Mouse (Mus musculus) CH12.LX (cell line): ENCODE data around the gene Kcnn3. TPM values are rescaled to one million over a fixed set of nuclear protein-coding genes. Genes with fewer than 3 reads are reported as not detected.

Experiments
- DNase-seq: peaks from one replicate; pipeline ENCODE4 v3.0.0-alpha.2; 2013; ENCODE audit errors: extremely low read depth
- H3K27ac ChIP-seq: 2 replicates; pipeline ENCODE4 v1.5.1; 2012; ENCODE audit warnings: low read depth, mild to moderate bottlenecking, control low read depth, moderate library complexity; ENCODE audit not compliant: insufficient read depth
- H3K27me3 ChIP-seq: replicated peaks from 2 replicates; pipeline ENCODE3; 2012; ENCODE audit warnings: inconsistent platforms
- H3K36me3 ChIP-seq, 2 experiments: replicated peaks in 1 of 2; 2 replicates each; pipeline versions ENCODE3 to v1.6.1; 2012; ENCODE audit warnings: inconsistent platforms in 1 of 2, low read length in 1 of 2, mild to moderate bottlenecking in 1 of 2, mixed read lengths in 1 of 2, moderate library complexity in 1 of 2; ENCODE audit not compliant: control insufficient read depth in 1 of 2, insufficient read depth in 1 of 2
- H3K4me1 ChIP-seq, 2 experiments: 2 replicates each; pipeline ENCODE4 v1.6.1; 2012; ENCODE audit warnings: inconsistent platforms in 1 of 2, moderate library complexity in 1 of 2; ENCODE audit not compliant: insufficient read depth in 2 of 2, control insufficient read depth in 1 of 2
- H3K4me2 ChIP-seq: 2 replicates; pipeline ENCODE4 v1.6.1; 2012; ENCODE audit warnings: low read depth, mild to moderate bottlenecking, control low read depth; ENCODE audit not compliant: poor library complexity, insufficient read depth, severe bottlenecking
- H3K4me3 ChIP-seq, 3 experiments: fragments of 150-350 bp in 1 of 3; sonication (generic) in 1 of 3; replicated peaks in 1 of 3; 2 replicates each; pipeline versions ENCODE3 to v1.5.1; 2011 to 2012; ENCODE audit warnings: low read depth in 2 of 3, low read length in 2 of 3, mild to moderate bottlenecking in 2 of 3, moderate library complexity in 2 of 3, control low read depth in 1 of 3, improper control_type of control experiment in 1 of 3, inconsistent platforms in 1 of 3, mixed read lengths in 1 of 3; ENCODE audit not compliant: poor library complexity in 1 of 3
- H3K79me2 ChIP-seq: replicated peaks from 2 replicates; pipeline ENCODE4 v1.6.1; 2012; ENCODE audit warnings: mild to moderate bottlenecking, moderate library complexity; ENCODE audit not compliant: control insufficient read depth, poor library complexity, insufficient read depth, severe bottlenecking; ENCODE audit errors: extremely low read depth
- H3K9ac ChIP-seq: 2 replicates; pipeline ENCODE4 v1.6.1; 2012; ENCODE audit warnings: low read depth, mild to moderate bottlenecking, control low read depth, moderate library complexity; ENCODE audit not compliant: insufficient read depth
- H3K9me3 ChIP-seq: replicated peaks from 2 replicates; pipeline ENCODE3; 2012; ENCODE audit warnings: low read length, inconsistent platforms, mixed read lengths
- CHD2 ChIP-seq: IDR thresholded peaks from 2 replicates; pipeline ENCODE4 v1.6.1; 2011; ENCODE audit warnings: low read length, improper control_type of control experiment
- CTCF ChIP-seq, 2 experiments: IDR thresholded peaks in 1 of 2; conservative IDR thresholded peaks in 1 of 2; 2 replicates each; pipeline ENCODE4 v1.5.1; 2011 to 2012; ENCODE audit warnings: low read depth in 2 of 2, low read length in 2 of 2, improper control_type of control experiment in 1 of 2, inconsistent platforms in 1 of 2, mild to moderate bottlenecking in 1 of 2, moderate library complexity in 1 of 2
- E2F4 ChIP-seq: IDR thresholded peaks from 2 replicates; pipeline ENCODE4 v1.6.1; 2011; ENCODE audit warnings: low read depth, low read length, improper control_type of control experiment; ENCODE audit not compliant: insufficient replicate concordance
- ELF1 ChIP-seq: IDR thresholded peaks from 2 replicates; pipeline ENCODE4 v1.6.1; 2014; ENCODE audit warnings: low read depth, mild to moderate bottlenecking, inconsistent platforms, low read length, improper control_type of control experiment
- EP300 ChIP-seq: IDR thresholded peaks from 2 replicates; pipeline ENCODE4 v1.6.1; 2011; ENCODE audit warnings: low read length, improper control_type of control experiment
- ETS1 ChIP-seq: conservative IDR thresholded peaks from 2 replicates; pipeline ENCODE4 v1.6.1; 2012; ENCODE audit warnings: low read depth, mild to moderate bottlenecking, inconsistent platforms, low read length, improper control_type of control experiment, moderate library complexity
- IRF4 ChIP-seq: IDR thresholded peaks from 2 replicates; pipeline ENCODE4 v1.6.1; 2014; ENCODE audit warnings: low read depth, mild to moderate bottlenecking, inconsistent platforms, low read length, improper control_type of control experiment
- JUND ChIP-seq: conservative IDR thresholded peaks from 2 replicates; pipeline ENCODE4 v1.6.1; 2011; ENCODE audit warnings: low read depth, low read length, improper control_type of control experiment
- MXI1 ChIP-seq: IDR thresholded peaks from 2 replicates; pipeline ENCODE4 v1.6.1; 2011; ENCODE audit warnings: mild to moderate bottlenecking, low read depth, low read length, improper control_type of control experiment
- NRF1 ChIP-seq: IDR thresholded peaks from 2 replicates; pipeline ENCODE4 v1.6.1; 2014; ENCODE audit warnings: low read depth, mild to moderate bottlenecking, inconsistent platforms, low read length, improper control_type of control experiment, moderate library complexity
- PAX5 ChIP-seq: IDR thresholded peaks from 2 replicates; pipeline ENCODE4 v1.6.1; 2012; ENCODE audit warnings: low read length, inconsistent platforms, mixed read lengths
- POLR2AphosphoS2 ChIP-seq: IDR thresholded peaks from 2 replicates; pipeline ENCODE4 v1.6.1; 2011; ENCODE audit warnings: low read depth, low read length, improper control_type of control experiment
- RCOR1 ChIP-seq: conservative IDR thresholded peaks from 2 replicates; pipeline ENCODE4 v1.6.1; 2012; ENCODE audit warnings: low read depth, mild to moderate bottlenecking, inconsistent platforms, low read length, improper control_type of control experiment
- SIN3A ChIP-seq: IDR thresholded peaks from 2 replicates; pipeline ENCODE4 v1.6.1; 2012; ENCODE audit warnings: low read length, improper control_type of control experiment, inconsistent platforms
- TBP ChIP-seq: conservative IDR thresholded peaks from 2 replicates; pipeline ENCODE4 v1.6.1; 2011; ENCODE audit warnings: low read depth, low read length, improper control_type of control experiment
- UBTF ChIP-seq: IDR thresholded peaks from 2 replicates; pipeline ENCODE4 v1.6.1; 2012; ENCODE audit warnings: low read depth, mild to moderate bottlenecking, inconsistent platforms, low read length, improper control_type of control experiment, moderate library complexity
- USF1 ChIP-seq: IDR thresholded peaks from 2 replicates; pipeline ENCODE4 v1.6.1; 2014; ENCODE audit warnings: low read depth, mild to moderate bottlenecking, inconsistent platforms, low read length, improper control_type of control experiment
- ZC3H11A ChIP-seq: IDR thresholded peaks from 2 replicates; pipeline ENCODE4 v1.6.1; 2012; ENCODE audit warnings: low read depth, mild to moderate bottlenecking, inconsistent platforms, low read length, improper control_type of control experiment
- ZKSCAN1 ChIP-seq: IDR thresholded peaks from 2 replicates; pipeline ENCODE4 v1.6.1; 2012; ENCODE audit warnings: low read depth, inconsistent platforms, low read length, improper control_type of control experiment, borderline replicate concordance
- ZNF384 ChIP-seq: IDR thresholded peaks from 2 replicates; pipeline ENCODE4 v1.6.1; 2012; ENCODE audit warnings: low read depth, low read length, improper control_type of control experiment, inconsistent platforms
- dilution Hi-C: fragments of 300-500 bp; cut with MboI; formaldehyde crosslinking; loops from 2 replicates; pipeline ENCODE4 v1.14.3; 2020; ENCODE audit warnings: low sequenced_read_pairs; ENCODE audit not compliant: extremely low pct_unique_long_range_greater_than_20kb, extremely low pct_ligation_motif_present
- in situ Hi-C: fragments of 300-500 bp; cut with MboI; formaldehyde crosslinking; loops from 3 replicates; pipeline ENCODE4 v1.14.3; 2019; ENCODE audit warnings: low sequenced_read_pairs, low pct_ligation_motif_present, low pct_unique_long_range_greater_than_20kb, mixed read lengths
- polyA plus RNA-seq: library from polyadenylated mRNA; unstranded; fragments of >175 nt; gene quantifications from 2 replicates; pipeline ENCODE4 v1.2.1, GENCODE M21; 2012; ENCODE audit warnings: low read depth; ENCODE audit not compliant: insufficient read length
- total RNA-seq, 2 experiments: library from RNA; depleted of rRNA; stranded (reverse); fragments of 300-350 nt in 1 of 2; fragments of >200 nt in 1 of 2; gene quantifications; 2 replicates each; pipeline ENCODE4 v1.2.3; 2012 to 2014

The Kcnn3 gene
- total and polyA plus RNA-seq, 3 experiments: 0.06 TPM; not detected in 2

DNA sequence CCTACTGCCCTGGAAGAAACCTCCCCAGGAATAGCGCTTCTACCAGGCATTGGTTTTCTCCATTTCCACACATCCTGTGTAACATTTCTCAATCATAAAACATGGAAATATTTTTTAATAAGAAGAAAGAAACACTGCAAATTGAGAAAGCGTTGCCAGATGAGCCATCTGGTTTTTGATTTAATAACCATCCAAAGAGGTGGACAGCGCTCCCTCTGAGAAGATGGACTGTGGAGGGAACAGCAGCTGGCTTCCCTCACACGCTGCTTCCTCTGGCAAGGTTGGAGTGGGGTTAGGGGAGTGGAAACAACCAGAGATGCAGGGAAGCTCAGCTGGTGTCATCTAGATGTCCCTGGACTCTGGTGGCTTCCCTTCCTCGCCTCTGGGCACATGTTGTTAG, 111.8 kb downstream of the Kcnn3 start:
- Histone ChIP-seq H3K4me2 (no peak overlapping the region), H3K9me3 (no peaks in the 10 kb centered on the region), H3K27ac (no peak overlapping the region), H3K9ac (no peak overlapping the region), H3K4me1 (peaks cover 0 to 26% of the 10 kb centered on the region in 2 experiments; a peak in 2 of 4 replicates), H3K27me3 (peaks cover 10% of the 10 kb centered on the region), H3K4me3 (no peak overlapping the region), H3K36me3 (no peaks in the 10 kb centered on the region), H3K79me2 (no peaks in the 10 kb centered on the region)
- in situ Hi-C loops: no loop called here
- DNase-seq: no peak
- dilution Hi-C loops: no loop called here
- no peak for TF ChIP-seq ELF1
- TF ChIP-seq CTCF (conservative IDR thresholded peaks at IDR 0.05 in 1 of 2, IDR thresholded peaks at IDR 0.05 in 1 of 2; ENCODE audit: low read depth in 2 of 2, low read length in 2 of 2): no peak
- TF ChIP-seq ETS1: no peak
- no peak for TF ChIP-seq JUND
- TF ChIP-seq UBTF: no peak
- TF ChIP-seq USF1: no peak
- TF ChIP-seq ZNF384: no peak

DNA sequence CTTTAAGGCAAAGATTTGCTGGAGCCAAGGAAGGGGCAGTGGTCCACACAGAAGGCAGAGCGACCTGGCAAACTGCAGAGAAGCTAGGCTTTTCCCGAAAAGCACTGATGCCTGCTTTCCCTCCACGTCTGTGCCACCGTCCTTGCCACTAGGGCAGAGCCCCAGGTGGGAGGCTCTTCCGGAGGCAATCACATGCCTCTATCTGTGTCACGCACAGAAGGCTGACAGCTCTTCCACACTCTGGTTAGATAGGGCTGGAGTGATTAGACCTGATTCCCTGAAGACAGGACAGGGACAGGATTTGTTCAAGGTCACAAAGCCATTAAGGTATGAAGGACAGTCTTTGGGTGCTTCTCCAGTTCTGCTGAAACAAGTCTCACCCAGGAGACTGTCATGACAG, 113.6 kb downstream of the Kcnn3 start:
- no peak overlapping the region for H3K9ac ChIP-seq
- no peaks in the 10 kb centered on the region for H3K36me3 ChIP-seq
- DNase-seq: no peak
- no peaks in the 10 kb centered on the region for H3K79me2 ChIP-seq
- no peak overlapping the region for H3K4me2 ChIP-seq
- dilution Hi-C loops (no loop called here), in situ Hi-C loops (no loop called here)
- H3K27ac ChIP-seq: no peak overlapping the region
- no peak overlapping the region for H3K4me3 ChIP-seq
- H3K9me3 ChIP-seq: no peaks in the 10 kb centered on the region
- TF ChIP-seq RCOR1 (no peak), NRF1 (no peak), TBP (no peak), CTCF (conservative IDR thresholded peaks at IDR 0.05 in 1 of 2, IDR thresholded peaks at IDR 0.05 in 1 of 2; ENCODE audit: low read depth in 2 of 2, low read length in 2 of 2) (no peak), UBTF (no peak), ZKSCAN1 (no peak), E2F4 (no peak), POLR2AphosphoS2 (no peak), ETS1 (no peak), IRF4 (no peak), PAX5 (no peak), ZC3H11A (no peak), ZNF384 (no peak), EP300 (no peak), CHD2 (no peak), MXI1 (no peak), SIN3A (no peak)
- peaks cover 14% of the 10 kb centered on the region for H3K27me3 ChIP-seq
- peaks cover 0 to 11% of the 10 kb centered on the region in 2 experiments; a peak in 2 of 4 replicates for H3K4me1 ChIP-seq
